Mouse (Mus musculus): ENCODE measurements around the gene Arid4a.

DNA sequence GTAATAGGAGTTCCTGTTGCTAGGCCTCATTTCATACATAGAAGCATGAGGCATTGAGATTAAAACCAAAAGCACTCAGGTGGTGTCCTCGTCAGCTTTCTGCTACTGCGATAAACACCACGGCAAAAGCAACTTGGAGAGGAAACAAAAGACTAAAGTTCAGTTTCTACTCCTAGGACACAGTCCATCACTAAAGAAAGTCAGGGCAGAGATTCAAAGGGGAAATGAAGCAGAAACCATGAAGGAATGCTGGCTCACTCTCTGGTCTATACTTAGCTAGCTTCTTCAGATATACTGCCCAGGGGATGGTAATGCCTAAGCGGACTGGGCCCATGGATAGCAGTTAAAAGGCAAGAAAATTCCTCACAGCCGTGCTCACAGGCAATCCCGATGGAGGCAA is 14.3 kb upstream of the Arid4a start:
- TF ChIP-seq CTCF (IDR thresholded peaks at IDR 0.05; ENCODE audit: low read depth, low read length): no peak
- no peak for TF ChIP-seq GATA1 (IDR thresholded peaks at IDR 0.05; ENCODE audit: borderline replicate concordance, low read length)
- TF ChIP-seq TAL1 (conservative IDR thresholded peaks at IDR 0.05; ENCODE audit: low read depth, low read length): no peak
- no peak for TF ChIP-seq POLR2AphosphoS5 (IDR thresholded peaks at IDR 0.05; ENCODE audit: insufficient replicate concordance, low read depth, low read length)
- TF ChIP-seq GATA2 (IDR thresholded peaks at IDR 0.05; ENCODE audit: borderline replicate concordance, low read depth, low read length): no peak

All from G1E (cell line).